Mouse (Mus musculus): ENCODE results near the gene Tcte2. TPM values are rescaled to one million over a fixed set of nuclear protein-coding genes. Genes with fewer than 3 reads are reported as not detected.

Gene Tcte2
- polyA plus RNA-seq, 1 experiment from 2014 or later = 0.23 TPM

DNA sequence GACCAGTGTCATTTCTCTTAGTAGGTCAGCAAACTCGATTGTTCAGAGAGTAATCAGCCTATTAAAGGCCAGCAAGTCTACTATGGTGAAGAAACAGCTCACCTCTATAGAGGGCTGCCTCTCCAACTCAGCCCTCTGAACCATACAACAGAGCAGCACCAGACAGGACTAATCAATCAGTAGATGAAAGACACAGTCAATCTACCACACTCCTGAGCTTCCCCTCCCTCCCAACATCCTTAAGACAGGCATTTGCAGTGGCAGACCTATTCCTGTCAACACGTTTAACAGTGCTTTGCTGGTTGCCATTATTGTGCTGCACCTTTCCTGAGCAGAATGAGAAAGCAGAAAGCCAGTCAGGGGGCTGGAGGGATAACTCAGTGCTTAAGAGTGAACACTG lies 16.3 kb downstream of the Tcte2 start:
- Histone ChIP-seq H3K27me3 (peaks cover 7% of the 10 kb centered on the region; the same call in 1 of the 2 replicates), H3K9ac (no peak overlapping the region), H3K9me3 (replicated peaks) (no peaks in the 10 kb centered on the region), H3K4me2 (no peak overlapping the region), H3K4me1 (replicated peaks) (peaks cover 19% of the 10 kb centered on the region), H3K4me3 (replicated peaks) (no peak overlapping the region), H3K27ac (no peak overlapping the region), H3K36me3 (no peaks in the 10 kb centered on the region)
- DNase-seq (no peak), ATAC-seq (ENCODE audit: low read depth) (no peak)
- WGBS (ENCODE audit: insufficient replicate concordance) = 21% methylated on average over 2 of the region's 2 CpGs

DNA sequence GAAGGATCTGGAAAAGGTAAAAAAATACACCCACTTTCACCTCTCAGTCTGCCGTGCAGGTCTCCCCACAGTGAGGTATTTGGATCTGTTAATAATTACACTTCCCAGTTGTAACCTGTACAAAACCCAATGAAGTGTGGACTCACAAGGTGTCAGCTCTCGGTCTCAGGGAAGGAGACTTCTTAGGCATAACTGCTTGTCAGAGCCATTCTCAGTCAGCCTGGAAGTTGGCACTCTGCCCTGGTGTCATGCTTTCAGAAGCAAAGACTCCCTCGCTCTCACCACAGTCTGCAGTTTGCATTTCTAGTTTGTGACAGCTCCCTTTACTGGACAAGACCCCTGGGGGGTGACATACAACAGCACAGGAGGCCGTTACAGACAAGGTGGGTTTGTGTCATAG lies 16.8 kb downstream of the Tcte2 start:
- WGBS (ENCODE audit: insufficient replicate concordance) = 52% methylated on average over 4 of the region's 4 CpGs

DNA sequence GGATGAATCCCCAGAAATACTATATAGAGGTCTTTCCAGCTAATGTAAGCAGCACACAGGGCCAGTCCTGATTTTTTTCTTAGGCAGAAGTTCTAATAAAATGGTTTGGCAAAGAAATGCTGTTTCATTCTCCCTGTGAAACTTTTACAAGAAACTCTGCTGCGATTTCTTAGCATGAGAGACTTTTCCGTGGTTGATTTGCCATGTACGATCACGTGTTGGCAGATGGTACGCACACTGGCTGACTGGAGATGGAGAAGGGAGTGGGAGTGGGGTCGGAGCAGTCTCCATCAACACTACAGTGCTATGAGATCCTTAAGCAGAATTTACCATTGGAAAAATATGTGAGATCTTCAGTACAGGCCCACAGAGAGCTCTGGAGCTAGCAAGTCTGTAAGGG lies 17.4 kb downstream of the Tcte2 start:
- H3K27me3 ChIP-seq = peaks cover 7% of the 10 kb centered on the region; the same call in 1 of the 2 replicates
- WGBS (ENCODE audit: insufficient replicate concordance) = 63% methylated on average over 6 of the region's 6 CpGs

More for the DNA sequence above, 16.8 kb downstream of the Tcte2 start:
- peaks cover 19% of the 10 kb centered on the region for H3K4me1 ChIP-seq (replicated peaks)
- ATAC-seq (ENCODE audit: low read depth) (no peak; the same call in 1 of the 2 replicates), DNase-seq (no peak)
- H3K36me3 ChIP-seq = no peaks in the 10 kb centered on the region
- no peak overlapping the region for H3K9ac ChIP-seq
- no peaks in the 10 kb centered on the region for H3K9me3 ChIP-seq (replicated peaks)
- no peak overlapping the region for H3K4me2 ChIP-seq
- no peak overlapping the region for H3K27ac ChIP-seq
- no peak overlapping the region for H3K4me3 ChIP-seq (replicated peaks)
- peaks cover 7% of the 10 kb centered on the region; the same call in 1 of the 2 replicates for H3K27me3 ChIP-seq

DNA sequence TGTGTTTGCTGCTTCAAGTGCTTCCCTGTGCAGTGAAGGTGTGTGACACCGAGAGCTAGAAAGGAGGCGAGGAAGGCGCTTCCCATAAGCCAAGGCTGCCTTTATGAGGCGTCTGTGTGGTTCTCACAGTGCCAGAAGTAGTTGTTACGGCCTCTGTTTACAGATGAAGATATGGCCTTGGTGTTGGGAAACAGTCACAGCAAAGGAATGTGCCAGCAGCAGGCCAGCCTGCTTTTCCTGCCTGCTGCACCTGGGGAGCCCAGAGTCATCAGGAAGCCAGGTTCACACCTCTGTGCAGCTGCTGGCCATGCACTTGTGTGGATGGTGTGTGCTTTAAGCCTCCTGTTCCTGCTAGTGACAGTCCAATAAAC lies 17.9 kb downstream of the Tcte2 start:
- H3K4me1 ChIP-seq (replicated peaks) = peaks cover 19% of the 10 kb centered on the region
- no peak overlapping the region for H3K9ac ChIP-seq
- ATAC-seq (ENCODE audit: low read depth) = no peak
- H3K27me3 ChIP-seq = peaks cover 7% of the 10 kb centered on the region; the same call in 1 of the 2 replicates
- WGBS (ENCODE audit: insufficient replicate concordance) = 29% methylated on average over 5 of the region's 5 CpGs
- H3K9me3 ChIP-seq (replicated peaks) = no peaks in the 10 kb centered on the region
- no peaks in the 10 kb centered on the region for H3K36me3 ChIP-seq
- no peak overlapping the region for H3K4me3 ChIP-seq (replicated peaks)
- no peak for DNase-seq
- no peak overlapping the region for H3K27ac ChIP-seq
- H3K4me2 ChIP-seq = no peak overlapping the region

More for the DNA sequence above, 17.4 kb downstream of the Tcte2 start:
- Histone ChIP-seq H3K4me3 (replicated peaks) (no peak overlapping the region), H3K36me3 (no peaks in the 10 kb centered on the region), H3K4me2 (no peak overlapping the region), H3K9me3 (replicated peaks) (no peaks in the 10 kb centered on the region), H3K27ac (no peak overlapping the region), H3K4me1 (replicated peaks) (peaks cover 19% of the 10 kb centered on the region), H3K9ac (no peak overlapping the region)
- DNase-seq (no peak), ATAC-seq (ENCODE audit: low read depth) (no peak)

DNA sequence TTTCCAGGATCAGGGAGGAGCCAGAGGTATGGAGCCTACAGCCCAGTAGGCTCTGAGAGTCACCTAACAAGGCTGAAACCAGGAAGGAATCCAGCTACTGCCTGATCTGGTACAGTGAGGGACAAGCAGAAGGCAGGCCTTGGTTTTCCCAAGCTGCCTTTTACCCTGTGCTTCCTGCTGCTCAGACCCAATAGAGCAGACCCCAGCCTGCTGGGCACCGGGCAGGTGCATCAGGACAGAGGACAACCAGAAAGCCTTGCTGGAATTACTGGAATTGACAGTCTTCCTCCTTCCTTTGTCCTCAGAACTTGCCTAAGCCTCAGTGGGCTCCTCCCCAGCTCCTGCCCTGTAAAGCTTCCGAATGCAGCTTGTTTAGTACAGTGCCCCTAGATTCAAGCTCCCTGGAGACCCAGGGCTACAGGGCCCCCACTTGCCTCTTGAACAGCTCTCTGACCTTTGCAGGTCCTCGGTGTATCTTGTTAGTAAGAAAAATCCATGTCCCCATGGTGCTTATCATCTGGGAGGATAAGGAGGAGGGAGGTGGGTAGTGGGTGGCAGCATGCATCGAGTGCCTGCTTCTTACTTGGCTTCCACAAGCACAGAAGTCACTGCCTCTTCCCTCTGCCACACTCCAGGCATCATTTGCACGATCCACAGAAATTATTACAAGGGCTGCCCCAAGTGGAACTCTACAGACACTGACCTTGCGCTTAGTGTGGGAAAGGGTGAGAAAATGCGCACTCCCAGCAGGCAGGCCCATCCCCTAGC lies 18.5 kb downstream of the Tcte2 start:
- ATAC-seq (ENCODE audit: low read depth) (no peak), DNase-seq (no peak)
- WGBS (ENCODE audit: insufficient replicate concordance) = 31% methylated on average over 7 of the region's 7 CpGs
- no peak overlapping the region for H3K9ac ChIP-seq
- H3K4me3 ChIP-seq (replicated peaks) = no peak overlapping the region
- H3K4me1 ChIP-seq (replicated peaks) = peaks cover 19% of the 10 kb centered on the region
- no peaks in the 10 kb centered on the region for H3K9me3 ChIP-seq (replicated peaks)
- H3K27ac ChIP-seq = no peak overlapping the region
- peaks cover 7% of the 10 kb centered on the region; the same call in 1 of the 2 replicates for H3K27me3 ChIP-seq
- H3K36me3 ChIP-seq = no peaks in the 10 kb centered on the region
- no peak overlapping the region for H3K4me2 ChIP-seq

DNA sequence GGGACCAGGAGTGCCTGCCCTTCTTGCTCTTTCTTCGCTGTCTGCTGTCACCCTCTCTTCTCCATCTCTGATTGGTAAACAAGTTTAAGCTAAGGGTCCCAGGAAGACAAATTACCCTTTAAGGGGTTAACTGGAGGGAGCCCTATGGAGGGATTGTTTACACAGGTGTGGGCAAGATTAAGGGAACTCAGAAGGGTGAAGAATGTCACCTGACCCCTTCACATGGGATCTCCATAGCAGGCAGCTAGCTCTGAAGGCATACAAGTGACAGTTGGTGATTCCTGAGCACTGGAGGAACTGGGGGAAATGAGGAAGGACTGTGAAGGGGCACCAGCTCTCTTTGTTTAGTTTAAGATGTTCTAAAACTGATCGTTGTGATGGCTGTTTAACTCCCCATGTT lies 19.3 kb downstream of the Tcte2 start:
- ATAC-seq (ENCODE audit: low read depth) (no peak), DNase-seq (no peak)
- 31% methylated on average over 2 of the region's 2 CpGs for WGBS (ENCODE audit: insufficient replicate concordance)
- no peak overlapping the region for H3K4me3 ChIP-seq (replicated peaks)
- no peak overlapping the region for H3K4me2 ChIP-seq
- H3K27me3 ChIP-seq = peaks cover 7% of the 10 kb centered on the region; the same call in 1 of the 2 replicates
- no peak overlapping the region for H3K27ac ChIP-seq
- no peaks in the 10 kb centered on the region for H3K9me3 ChIP-seq (replicated peaks)
- H3K9ac ChIP-seq = no peak overlapping the region
- no peaks in the 10 kb centered on the region for H3K36me3 ChIP-seq
- peaks cover 19% of the 10 kb centered on the region for H3K4me1 ChIP-seq (replicated peaks)

DNA sequence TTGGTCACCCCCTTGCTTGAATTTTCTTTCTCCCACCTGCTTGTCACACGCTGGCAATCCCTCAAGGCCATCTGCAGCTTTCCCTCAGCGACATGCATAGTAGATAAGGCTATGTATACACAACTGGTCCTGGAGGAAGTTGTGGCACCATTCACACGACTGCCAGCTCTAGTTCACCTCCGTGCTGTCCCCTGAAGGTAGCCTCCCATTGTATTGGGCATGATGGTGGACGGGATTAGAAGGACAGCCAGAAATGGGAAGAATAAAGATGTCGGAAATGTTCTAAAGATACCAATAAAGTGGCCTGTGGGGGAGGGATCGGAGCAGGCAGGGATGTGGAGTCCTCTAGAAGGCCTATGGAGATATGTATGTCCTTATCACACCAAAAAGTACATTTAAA lies 20.0 kb downstream of the Tcte2 start:
- WGBS (ENCODE audit: insufficient replicate concordance) = 19% methylated on average over 7 of the region's 7 CpGs
- no peak overlapping the region for H3K4me2 ChIP-seq
- peaks cover 19% of the 10 kb centered on the region for H3K4me1 ChIP-seq (replicated peaks)
- DNase-seq = no peak
- H3K9ac ChIP-seq = no peak overlapping the region
- H3K36me3 ChIP-seq = no peaks in the 10 kb centered on the region
- H3K27ac ChIP-seq = no peak overlapping the region
- no peaks in the 10 kb centered on the region for H3K9me3 ChIP-seq (replicated peaks)
- ATAC-seq (ENCODE audit: low read depth) = no peak
- no peak overlapping the region for H3K4me3 ChIP-seq (replicated peaks)
- H3K27me3 ChIP-seq = peaks cover 7% of the 10 kb centered on the region; the same call in 1 of the 2 replicates

DNA sequence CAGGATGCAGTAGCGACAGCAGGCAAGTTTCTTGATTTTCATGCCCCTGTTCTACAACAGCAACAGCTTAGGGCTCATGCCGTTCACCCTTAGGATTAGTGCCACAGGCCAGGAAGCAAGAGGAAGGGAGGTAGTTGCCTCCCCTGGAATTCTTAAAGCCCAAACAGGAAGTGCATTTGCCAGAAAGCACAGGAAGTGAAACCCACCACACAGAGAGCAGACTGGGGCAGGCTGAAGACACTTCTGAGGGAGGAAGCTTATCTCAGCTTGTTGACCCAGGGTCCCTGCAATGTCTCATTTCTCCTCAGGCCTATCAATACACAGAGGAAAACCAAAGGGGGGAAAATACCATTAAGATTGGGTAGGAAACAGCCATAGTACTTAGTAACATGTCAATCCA lies 20.8 kb downstream of the Tcte2 start:
- H3K9me3 ChIP-seq (replicated peaks) = no peaks in the 10 kb centered on the region
- ATAC-seq (ENCODE audit: low read depth) (no peak), DNase-seq (no peak)
- H3K27ac ChIP-seq = no peak overlapping the region
- 22% methylated on average over 2 of the region's 2 CpGs for WGBS (ENCODE audit: insufficient replicate concordance)
- no peaks in the 10 kb centered on the region for H3K36me3 ChIP-seq
- no peak overlapping the region for H3K4me2 ChIP-seq
- H3K4me1 ChIP-seq (replicated peaks) = peaks cover 19% of the 10 kb centered on the region
- H3K4me3 ChIP-seq (replicated peaks) = no peak overlapping the region
- peaks cover 7% of the 10 kb centered on the region; the same call in 1 of the 2 replicates for H3K27me3 ChIP-seq
- H3K9ac ChIP-seq = no peak overlapping the region

DNA sequence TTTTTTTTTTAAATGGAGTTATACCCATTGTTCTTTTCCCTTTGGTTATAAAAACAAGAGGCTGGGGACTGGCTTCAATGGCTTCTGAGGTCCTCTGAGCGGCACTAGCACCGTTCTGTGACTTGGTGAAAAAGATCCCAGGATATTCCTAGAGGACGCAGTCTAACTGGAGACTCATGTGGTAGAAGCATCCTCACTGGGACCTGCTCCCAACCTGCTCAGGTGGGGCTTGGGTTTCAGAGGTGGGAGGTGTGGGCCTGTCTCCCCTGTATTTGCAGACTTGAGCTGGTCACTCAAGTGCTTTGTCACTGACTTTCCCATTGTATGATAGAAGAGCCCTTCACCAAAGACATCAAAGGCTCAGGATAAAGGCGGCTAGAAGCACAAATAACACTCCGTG lies 21.6 kb downstream of the Tcte2 start:
- Histone ChIP-seq H3K4me1 (replicated peaks) (peaks cover 19% of the 10 kb centered on the region), H3K27me3 (peaks cover 7% of the 10 kb centered on the region; the same call in 1 of the 2 replicates), H3K4me3 (replicated peaks) (no peak overlapping the region), H3K9ac (no peak overlapping the region), H3K27ac (no peak overlapping the region), H3K4me2 (no peak overlapping the region), H3K9me3 (replicated peaks) (no peaks in the 10 kb centered on the region), H3K36me3 (no peaks in the 10 kb centered on the region)
- ATAC-seq (ENCODE audit: low read depth) (no peak), DNase-seq (no peak)
- 54% methylated on average over 5 of the region's 5 CpGs for WGBS (ENCODE audit: insufficient replicate concordance)

DNA sequence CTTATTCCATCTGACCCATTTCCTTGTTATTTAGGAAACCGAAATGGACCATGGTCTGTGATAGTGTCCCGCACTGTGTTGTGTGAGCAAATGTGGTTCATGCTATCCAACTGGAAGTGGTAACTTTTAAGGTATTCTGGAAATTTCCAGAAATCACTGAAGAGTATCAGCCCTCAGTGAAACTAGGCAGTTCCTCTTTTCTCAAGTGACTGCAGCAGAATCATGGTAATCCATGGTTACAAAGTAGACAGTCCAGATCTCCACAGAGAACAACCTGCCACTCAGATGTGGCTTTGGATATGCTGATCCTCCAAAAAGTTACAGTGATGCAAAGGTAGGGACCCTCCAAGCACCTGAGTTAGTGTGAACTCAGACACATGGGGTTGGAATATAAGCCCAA lies 22.7 kb downstream of the Tcte2 start:
- no peak for DNase-seq
- peaks cover 6% of the 10 kb centered on the region; the same call in 1 of the 2 replicates for H3K27me3 ChIP-seq

DNA sequence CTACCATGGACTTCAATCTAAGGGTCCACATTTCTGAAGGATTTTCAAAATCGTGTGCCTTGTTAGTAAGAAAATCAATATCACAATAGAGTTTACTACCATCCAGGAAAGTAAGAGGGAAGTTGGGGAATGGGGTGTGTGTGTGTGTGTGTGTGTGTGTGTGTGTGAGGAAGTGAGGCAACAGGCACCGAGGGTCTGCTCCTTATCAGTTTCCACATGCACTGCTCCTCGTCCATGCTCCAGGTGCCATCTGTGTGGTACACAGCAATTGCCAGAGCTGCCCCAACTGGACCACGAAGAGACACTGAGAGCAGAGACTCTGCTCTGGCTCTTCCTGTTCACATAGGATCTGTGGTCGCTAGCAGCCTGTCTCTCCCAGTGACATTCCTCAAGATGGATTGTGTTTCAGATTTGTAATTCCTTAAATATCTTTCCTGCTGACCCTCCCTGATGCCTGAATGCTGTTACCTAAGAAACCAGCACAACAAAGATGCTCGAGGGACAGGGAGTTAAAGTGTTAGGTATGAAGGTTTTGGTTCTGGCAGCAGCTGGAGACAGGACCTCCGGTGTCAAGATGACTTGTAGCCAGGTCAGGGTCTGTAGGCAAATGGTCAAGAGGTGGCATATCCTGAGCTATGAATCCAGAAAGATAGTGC lies 23.4 kb downstream of the Tcte2 start:
- Histone ChIP-seq H3K4me3 (replicated peaks) (no peak overlapping the region), H3K9me3 (replicated peaks) (no peaks in the 10 kb centered on the region), H3K9ac (no peak overlapping the region), H3K27me3 (no peaks in the 10 kb centered on the region), H3K27ac (no peak overlapping the region), H3K36me3 (no peaks in the 10 kb centered on the region), H3K4me2 (no peak overlapping the region), H3K4me1 (replicated peaks) (peaks cover 8% of the 10 kb centered on the region)
- no peak for DNase-seq
- no peak for ATAC-seq (ENCODE audit: low read depth)
- 17% methylated on average over 7 of the region's 7 CpGs for WGBS (ENCODE audit: insufficient replicate concordance)

More for the DNA sequence above, 22.7 kb downstream of the Tcte2 start:
- Histone ChIP-seq H3K4me3 (replicated peaks) (no peak overlapping the region), H3K36me3 (no peaks in the 10 kb centered on the region), H3K9ac (no peak overlapping the region), H3K9me3 (replicated peaks) (no peaks in the 10 kb centered on the region), H3K27ac (no peak overlapping the region), H3K4me2 (no peak overlapping the region), H3K4me1 (replicated peaks) (peaks cover 10% of the 10 kb centered on the region)
- 76% methylated on average over 2 of the region's 2 CpGs for WGBS (ENCODE audit: insufficient replicate concordance)
- ATAC-seq (ENCODE audit: low read depth) = no peak
